Mouse (Mus musculus): ENCODE data around the gene Tbc1d16.

DNA sequence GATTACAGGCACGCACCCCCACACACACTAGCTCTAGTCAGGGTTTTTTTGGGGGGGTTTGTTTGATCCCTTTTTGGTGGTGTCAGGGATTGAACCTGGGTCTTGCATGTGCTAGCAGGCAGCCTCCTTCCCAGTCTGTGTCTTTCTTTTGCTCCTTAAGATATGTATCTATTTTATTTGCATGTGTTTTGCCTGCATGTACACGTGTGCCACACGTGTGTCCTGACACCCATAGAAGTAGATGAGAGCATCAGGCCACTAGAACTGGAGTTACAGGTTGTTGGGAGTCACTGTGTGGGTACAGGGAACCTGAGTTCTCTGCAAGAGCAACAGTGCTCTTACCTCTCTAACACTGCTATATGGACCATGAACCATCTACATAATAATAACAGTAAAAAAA is 39.0 kb downstream of the Tbc1d16 start:
- TF ChIP-seq CTCF (IDR thresholded peaks at IDR 0.05; ENCODE audit: extremely low read depth, insufficient read depth, insufficient read length, insufficient replicate concordance) (no peak), POLR2A (IDR thresholded peaks at IDR 0.05; ENCODE audit: low read depth, low read length) (no peak)

Data from spleen, adult 2 months (tissue).